Mouse (Mus musculus) hindbrain, postnatal 0 days (tissue): ENCODE data around the gene Pcdh7. TPM values are rescaled to one million over a fixed set of nuclear protein-coding genes. Genes with fewer than 3 reads are reported as not detected.

ENCODE experiments used
- ATAC-seq: fragments of 200-750 bp; cut with Nextera tagmentation; 2 replicates; pipeline ENCODE4 v1.8.0; 2017; ENCODE audit warnings: mild to moderate bottlenecking, moderate TSS enrichment, moderate library complexity
- DNase-seq: peaks from one replicate; pipeline ENCODE4 v3.0.0-alpha.2; 2015; ENCODE audit warnings: low spot score
- H3K27ac ChIP-seq: fragments of 300-500 bp; sonication (generic); 2 replicates; pipeline ENCODE4 v1.5.1; 2014; ENCODE audit warnings: mild to moderate bottlenecking
- H3K27me3 ChIP-seq: fragments of 300-500 bp; sonication (generic); 2 replicates; pipeline ENCODE4 v1.6.1; 2014; ENCODE audit warnings: low read length, mixed read lengths; ENCODE audit not compliant: insufficient read depth
- H3K36me3 ChIP-seq: fragments of 300-500 bp; sonication (generic); 2 replicates; pipeline ENCODE4 v1.6.1; 2014; ENCODE audit warnings: low read length, mixed read lengths; ENCODE audit not compliant: insufficient read depth
- H3K4me1 ChIP-seq: fragments of 300-500 bp; sonication (generic); 2 replicates; pipeline ENCODE4 v1.6.1; 2014; ENCODE audit warnings: antibody characterized with exemption, low read length, mixed read lengths; ENCODE audit not compliant: insufficient read depth
- H3K4me2 ChIP-seq: fragments of 300-500 bp; sonication (generic); 2 replicates; pipeline ENCODE4 v1.6.1; 2014; ENCODE audit warnings: low read depth, mild to moderate bottlenecking, low read length, moderate library complexity, mixed read lengths
- H3K4me3 ChIP-seq: fragments of 300-500 bp; sonication (generic); 2 replicates; pipeline ENCODE4 v1.5.1; 2014; ENCODE audit warnings: low read length
- H3K9ac ChIP-seq: fragments of 300-500 bp; sonication (generic); replicated peaks from 2 replicates; pipeline ENCODE4 v1.6.1; 2014; ENCODE audit warnings: mild to moderate bottlenecking, low read length, moderate library complexity, mixed read lengths
- H3K9me3 ChIP-seq: fragments of 300-500 bp; sonication (generic); 2 replicates; pipeline ENCODE4 v1.6.1; 2016; ENCODE audit warnings: low read length, mixed read lengths
- CTCF ChIP-seq: IDR thresholded peaks from 2 replicates; pipeline ENCODE4 v1.5.1; 2016; ENCODE audit warnings: antibody characterized with exemption, control low read depth, low read depth
- WGBS: fragments of 180-500 bp; shearing (Covaris S2); extraction: QIAGEN DNeasy Blood & Tissue Kit; methylation state at CpG from one replicate; pipeline ENCODE4 v1.1.7; 2014; 5-methylcytosine and 5-hydroxymethylcytosine counted together
- polyA plus RNA-seq: library from polyadenylated mRNA; unstranded; fragments of >200 nt; fragmentation: Nextera tagmentation; extraction: Ambion mirVana; gene quantifications from 2 replicates; pipeline ENCODE4 v1.2.1, GENCODE M21; 2015
- total RNA-seq: library from RNA; depleted of rRNA; stranded (reverse); fragments of >200 nt; gene quantifications from 2 replicates; pipeline ENCODE4 v1.2.3, GENCODE M21; 2014

The Pcdh7 gene
- total and polyA plus RNA-seq, 2 experiments from 2014 or later, result 26.1 to 152 TPM

- ATAC-seq, result no peak
Observed at GRCm38 (mm10) chr5:57815964-57816589, 98.3 kb downstream of the Pcdh7 start.

GRCm38 (mm10) chr5:57819788-57820187 lies 102.0 kb downstream of the Pcdh7 start:
- 78% methylated on average over 2 of the region's 2 CpGs for WGBS
- DNase-seq (no peak), ATAC-seq (no peak)
- Histone ChIP-seq H3K27me3 (no peaks in the 10 kb centered on the region), H3K36me3 (no peaks in the 10 kb centered on the region), H3K27ac (no peak overlapping the region), H3K4me3 (no peak overlapping the region), H3K9ac (no peak overlapping the region), H3K4me2 (no peak overlapping the region), H3K9me3 (no peaks in the 10 kb centered on the region), H3K4me1 (no peaks in the 10 kb centered on the region)
- no peak for TF ChIP-seq CTCF

More at GRCm38 (mm10) chr5:57815964-57816589, 98.3 kb downstream of the Pcdh7 start:
- Histone ChIP-seq H3K4me2 (no peak overlapping the region), H3K9ac (no peak overlapping the region), H3K4me3 (no peak overlapping the region), H3K27ac (no peak overlapping the region), H3K36me3 (no peaks in the 10 kb centered on the region), H3K9me3 (no peaks in the 10 kb centered on the region), H3K27me3 (no peaks in the 10 kb centered on the region), H3K4me1 (no peaks in the 10 kb centered on the region)
- WGBS, result 68% methylated on average over 5 of the region's 5 CpGs
- TF ChIP-seq CTCF, result no peak
- DNase-seq, result no peak

- DNase-seq, result peak; percentile 9
- no peaks in the 10 kb centered on the region for H3K27me3 ChIP-seq
- no peak overlapping the region for H3K9ac ChIP-seq
- no peaks in the 10 kb centered on the region for H3K36me3 ChIP-seq
- no peaks in the 10 kb centered on the region for H3K4me1 ChIP-seq
- no peak for TF ChIP-seq CTCF
- H3K4me2 ChIP-seq, result no peak overlapping the region
- 79% methylated on average over 8 of the region's 8 CpGs for WGBS
- ATAC-seq, result no peak
- H3K4me3 ChIP-seq, result no peak overlapping the region
- no peak overlapping the region for H3K27ac ChIP-seq
- no peaks in the 10 kb centered on the region for H3K9me3 ChIP-seq
Observed at GRCm38 (mm10) chr5:57821099-57821498, 103.3 kb downstream of the Pcdh7 start.

- Histone ChIP-seq H3K9me3 (no peaks in the 10 kb centered on the region), H3K27me3 (no peaks in the 10 kb centered on the region), H3K4me3 (no peak overlapping the region), H3K27ac (no peak overlapping the region), H3K9ac (no peak overlapping the region), H3K4me1 (no peaks in the 10 kb centered on the region), H3K36me3 (no peaks in the 10 kb centered on the region), H3K4me2 (no peak overlapping the region)
- TF ChIP-seq CTCF, result no peak
- DNase-seq (no peak), ATAC-seq (no peak)
- WGBS, result 97% methylated on average over 3 of the region's 3 CpGs
Observed at GRCm38 (mm10) chr5:57828437-57828836, 110.7 kb downstream of the Pcdh7 start.

GRCm38 (mm10) chr5:57837150-57837549 lies 119.4 kb downstream of the Pcdh7 start:
- no peak for TF ChIP-seq CTCF
- Histone ChIP-seq H3K9ac (no peak overlapping the region), H3K36me3 (no peaks in the 10 kb centered on the region), H3K9me3 (no peaks in the 10 kb centered on the region), H3K4me3 (no peak overlapping the region), H3K27me3 (no peaks in the 10 kb centered on the region), H3K27ac (no peak overlapping the region), H3K4me2 (no peak overlapping the region), H3K4me1 (no peaks in the 10 kb centered on the region)
- ATAC-seq, result no peak
- WGBS, result 72% methylated on average over 2 of the region's 2 CpGs
- no peak for DNase-seq

DNA sequence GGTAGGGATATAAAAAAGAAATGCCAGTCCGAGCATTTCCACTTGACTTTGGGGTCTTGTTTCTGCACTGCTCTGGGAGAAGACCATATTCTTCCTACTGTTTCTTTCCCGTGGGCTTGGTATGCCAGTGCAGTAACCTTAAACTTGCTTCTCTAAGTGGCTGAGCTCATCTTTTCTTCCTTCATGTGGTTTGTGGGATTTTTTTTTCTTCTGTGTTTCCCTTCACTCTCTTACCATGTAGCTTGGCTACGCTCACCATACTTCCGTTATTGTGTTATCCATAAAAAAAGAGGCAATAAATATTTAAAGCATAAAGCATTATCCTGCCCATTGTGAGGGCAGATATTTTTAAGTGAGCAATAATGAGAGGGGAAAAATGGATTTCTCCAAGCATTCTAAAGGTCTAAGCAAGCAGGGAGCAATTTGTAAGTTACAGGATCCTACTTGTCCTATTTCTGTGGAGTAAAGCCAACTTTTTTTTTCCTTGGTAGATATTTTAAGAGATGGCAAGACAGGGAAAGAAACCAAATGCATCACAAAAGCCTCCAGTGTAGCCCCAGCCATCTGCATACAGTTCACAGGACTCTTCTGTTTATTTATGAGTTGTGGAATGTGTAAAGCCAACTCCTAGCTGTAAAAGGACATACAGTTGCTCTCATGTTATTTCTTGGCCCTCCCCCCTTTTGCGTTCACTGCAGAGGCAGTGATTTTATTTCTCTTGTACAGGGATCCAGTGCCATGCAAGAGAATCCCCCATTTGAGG lies 123.8 kb downstream of the Pcdh7 start:
- H3K9me3 ChIP-seq, result no peaks in the 10 kb centered on the region
- ATAC-seq (no peak), DNase-seq (no peak)
- 81% methylated on average over 5 of the region's 5 CpGs for WGBS
- no peak overlapping the region for H3K9ac ChIP-seq
- no peaks in the 10 kb centered on the region for H3K4me1 ChIP-seq
- H3K27me3 ChIP-seq, result no peaks in the 10 kb centered on the region
- no peaks in the 10 kb centered on the region for H3K36me3 ChIP-seq
- TF ChIP-seq CTCF, result no peak
- no peak overlapping the region for H3K27ac ChIP-seq
- H3K4me3 ChIP-seq, result no peak overlapping the region
- H3K4me2 ChIP-seq, result no peak overlapping the region

- Histone ChIP-seq H3K9me3 (no peaks in the 10 kb centered on the region), H3K36me3 (no peaks in the 10 kb centered on the region), H3K27me3 (no peaks in the 10 kb centered on the region), H3K4me1 (no peaks in the 10 kb centered on the region), H3K4me3 (no peak overlapping the region), H3K27ac (no peak overlapping the region), H3K9ac (no peak overlapping the region), H3K4me2 (no peak overlapping the region)
- ATAC-seq, result no peak
- whole genome bisulfite sequencing, result 60% methylated on average over 3 of the region's 3 CpGs
- no peak for TF ChIP-seq CTCF
- peak; percentile 20 for DNase-seq
Observed at GRCm38 (mm10) chr5:57847500-57847899, 129.7 kb downstream of the Pcdh7 start.
